Mouse (Mus musculus) midbrain, embryonic 14.5 days (tissue): ENCODE measurements around the gene Lmnb2. TPM values are rescaled to one million over a fixed set of nuclear protein-coding genes. Genes with fewer than 3 reads are reported as not detected.
A peak's percentile ranks its signal among the peaks of the same experiment; 100 is the strongest.

ENCODE experiments used
- ATAC-seq: fragments of 200-750 bp; cut with Nextera tagmentation; 2 replicates; pipeline ENCODE4 v1.8.0; 2017; ENCODE audit warnings: moderate number of reproducible peaks, moderate library complexity; ENCODE audit not compliant: low FRiP score, low TSS enrichment
- DNase-seq: peaks from one replicate; pipeline ENCODE4 v3.0.0-alpha.2; 2015
- H3K27ac ChIP-seq: fragments of 300-500 bp; sonication (generic); replicated peaks from 2 replicates; pipeline ENCODE4 v1.5.1; 2014; ENCODE audit warnings: mild to moderate bottlenecking, low read depth, low read length, moderate library complexity
- H3K27me3 ChIP-seq: fragments of 300-500 bp; sonication (generic); 2 replicates; pipeline ENCODE4 v1.6.1; 2014; ENCODE audit warnings: low read length, control low read depth, mixed read lengths; ENCODE audit not compliant: control insufficient read depth, insufficient read depth
- H3K36me3 ChIP-seq: fragments of 300-500 bp; sonication (generic); 2 replicates; pipeline ENCODE4 v1.6.1; 2014; ENCODE audit warnings: low read length, control low read depth; ENCODE audit not compliant: control insufficient read depth, insufficient read depth
- H3K4me1 ChIP-seq: fragments of 300-500 bp; sonication (generic); 2 replicates; pipeline ENCODE4 v1.6.1; 2014; ENCODE audit warnings: mild to moderate bottlenecking, antibody characterized with exemption, low read length, control low read depth; ENCODE audit not compliant: control insufficient read depth, insufficient read depth
- H3K4me2 ChIP-seq: fragments of 300-500 bp; sonication (generic); 2 replicates; pipeline ENCODE4 v1.6.1; 2014; ENCODE audit warnings: mild to moderate bottlenecking, low read length, moderate library complexity
- H3K4me3 ChIP-seq: fragments of 300-500 bp; sonication (generic); replicated peaks from 2 replicates; pipeline ENCODE4 v1.5.1; 2014; ENCODE audit warnings: low read depth, low read length
- H3K9ac ChIP-seq: fragments of 300-500 bp; sonication (generic); replicated peaks from 2 replicates; pipeline ENCODE4 v1.6.1; 2014; ENCODE audit warnings: mild to moderate bottlenecking, low read length, moderate library complexity
- H3K9me3 ChIP-seq: fragments of 300-500 bp; sonication (generic); 2 replicates; pipeline ENCODE4 v1.6.1; 2016; ENCODE audit warnings: low read length, control low read depth, mixed read lengths; ENCODE audit not compliant: control insufficient read depth
- WGBS: fragments of 180-500 bp; shearing (Covaris S2); extraction: QIAGEN DNeasy Blood & Tissue Kit; methylation state at CpG from one replicate; pipeline ENCODE4 v1.1.7; 2014; 5-methylcytosine and 5-hydroxymethylcytosine counted together
- polyA plus RNA-seq: library from polyadenylated mRNA; unstranded; fragments of >200 nt; fragmentation: Nextera tagmentation; extraction: Ambion mirVana; gene quantifications from 2 replicates; pipeline ENCODE4 v1.2.1, GENCODE M21; 2014

Gene Lmnb2
- polyA plus RNA-seq, 1 experiment from 2014 or later = 13.9 TPM

DNA sequence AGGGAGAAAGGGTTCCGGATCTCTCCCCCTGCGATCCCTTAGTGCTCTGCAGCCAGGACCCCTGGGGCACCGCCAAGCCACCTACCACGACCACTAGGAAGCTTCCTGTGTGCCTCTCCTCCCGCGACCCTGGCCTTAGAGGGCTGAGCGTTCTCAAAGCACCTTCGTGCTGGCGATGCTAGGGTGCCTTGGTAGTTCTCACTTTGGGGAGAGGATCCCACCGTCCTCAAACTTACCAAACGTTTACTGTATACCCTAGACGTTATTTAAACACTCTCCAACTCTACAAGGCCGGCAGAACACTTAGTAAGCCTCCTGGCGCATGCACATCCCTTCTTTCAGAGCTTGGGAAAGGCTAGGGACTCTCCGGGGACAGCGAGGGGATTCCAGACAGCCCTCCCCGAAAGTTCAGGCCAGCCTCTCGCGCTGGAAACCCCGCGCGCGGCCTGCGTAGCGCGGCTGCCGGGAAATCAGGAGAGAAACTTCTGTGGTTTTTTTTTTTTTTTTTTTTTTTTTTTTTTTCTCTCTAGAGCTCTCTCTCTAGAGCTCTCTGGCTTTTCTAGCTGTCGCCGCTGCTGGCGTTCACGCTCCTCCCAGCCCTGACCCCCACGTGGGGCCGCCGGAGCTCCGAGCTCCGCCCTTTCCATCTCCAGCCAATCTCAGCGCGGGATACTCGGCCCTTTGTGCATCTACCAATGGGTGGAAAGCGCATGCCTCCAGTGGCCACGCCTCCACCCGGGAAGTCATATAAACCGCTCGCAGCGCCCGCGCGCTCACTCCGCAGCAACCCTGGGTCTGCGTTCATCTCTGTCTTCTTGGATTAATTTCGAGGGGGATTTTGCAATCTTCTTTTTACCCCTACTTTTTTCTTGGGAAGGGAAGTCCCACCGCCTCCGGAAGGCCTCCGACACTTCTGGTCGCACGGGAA, 11.5 kb upstream of the Lmnb2 start, which contains the start of gene Gadd45b:
Gene Gadd45b, plus strand, starts transcription at position 775 of the 928 bp plus-strand sequence.
- Histone ChIP-seq H3K4me3 (peak within 1 kb of the TSS; percentile 43), H3K27me3 (peaks cover 44% of the 10 kb centered on the region), H3K27ac (peak within 1 kb of the TSS; percentile 58), H3K9me3 (no peaks in the 10 kb centered on the region), H3K9ac (peak within 1 kb of the TSS; percentile 60), H3K36me3 (no peaks in the 10 kb centered on the region), H3K4me2 (peak within 1 kb of the TSS; percentile 86), H3K4me1 (peaks cover 35% of the 10 kb centered on the region)
- DNase-seq (peak; percentile 99), ATAC-seq (peak; percentile 90)
- WGBS = under 1% methylated on average over 56 of the region's 56 CpGs

DNA sequence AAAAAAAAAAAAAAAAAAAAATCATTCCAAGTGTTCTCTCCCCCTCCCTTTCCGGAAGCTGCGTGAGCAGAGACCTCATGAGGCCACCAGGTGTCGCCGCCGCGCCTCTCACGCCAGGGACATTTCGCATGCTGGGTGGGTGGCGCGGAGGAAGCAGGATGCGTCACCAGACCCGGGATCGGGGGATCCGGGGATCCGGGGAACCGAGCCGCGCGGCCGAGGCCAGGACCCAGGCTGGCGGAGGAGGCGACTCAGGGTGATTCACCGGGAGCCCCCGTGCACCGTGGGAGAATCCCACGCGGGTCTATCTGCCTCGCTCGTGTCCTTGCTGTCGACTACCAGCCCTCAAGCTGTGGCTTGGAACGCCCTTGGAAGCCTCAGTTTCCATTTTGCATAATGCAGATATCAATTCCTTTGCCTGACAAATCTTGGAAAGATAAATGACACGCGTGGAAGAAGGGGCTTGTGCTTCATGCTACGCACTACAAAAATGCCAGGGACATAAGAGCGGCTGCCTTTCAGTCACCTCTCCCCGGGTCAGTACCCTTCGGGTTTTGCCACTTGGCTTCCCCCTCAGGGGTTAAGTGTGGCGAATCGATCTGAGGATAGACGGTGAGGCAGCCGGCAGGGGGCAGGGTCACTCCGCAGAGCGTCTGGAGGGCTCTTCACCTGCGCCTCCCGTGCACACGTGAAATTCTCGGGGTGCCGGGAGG, 10.7 kb upstream of the Lmnb2 start:
- Histone ChIP-seq H3K4me3 (peak overlapping the region; percentile 43), H3K4me1 (peaks cover 35% of the 10 kb centered on the region), H3K27ac (peak overlapping the region; percentile 58), H3K27me3 (peaks cover 36% of the 10 kb centered on the region), H3K9ac (peak overlapping the region; percentile 60), H3K9me3 (no peaks in the 10 kb centered on the region), H3K36me3 (no peaks in the 10 kb centered on the region), H3K4me2 (peak overlapping the region; percentile 86)
- under 1% methylated on average over 48 of the region's 48 CpGs for WGBS
- ATAC-seq (peak; percentile 57), DNase-seq (peak; percentile 95)

DNA sequence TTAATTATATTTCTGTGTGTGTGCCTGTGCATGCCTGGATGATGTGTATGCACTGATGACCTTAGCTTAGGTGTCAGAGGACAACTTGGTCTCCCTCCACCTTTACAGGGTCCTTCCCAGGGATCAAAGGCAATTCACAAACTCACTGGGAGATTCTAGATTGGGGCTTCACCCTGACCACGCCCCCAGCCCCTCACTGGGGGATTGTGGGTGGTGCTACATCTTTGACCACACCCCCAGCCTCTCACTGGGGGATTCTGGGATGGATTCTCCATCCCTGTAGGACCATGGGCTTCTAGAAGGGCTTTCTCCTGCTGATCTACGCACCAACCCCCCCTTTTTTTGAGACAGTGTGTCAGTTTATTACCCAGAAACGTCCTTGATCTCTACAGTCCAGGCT, 7.4 kb upstream of the Lmnb2 start:
- WGBS = 34% methylated on average over 3 of the region's 3 CpGs
- 0 out of 2 replicates have a peak, but pooled peaks cover 8% of the 10 kb centered on the region for H3K27me3 ChIP-seq
- no peak for ATAC-seq

DNA sequence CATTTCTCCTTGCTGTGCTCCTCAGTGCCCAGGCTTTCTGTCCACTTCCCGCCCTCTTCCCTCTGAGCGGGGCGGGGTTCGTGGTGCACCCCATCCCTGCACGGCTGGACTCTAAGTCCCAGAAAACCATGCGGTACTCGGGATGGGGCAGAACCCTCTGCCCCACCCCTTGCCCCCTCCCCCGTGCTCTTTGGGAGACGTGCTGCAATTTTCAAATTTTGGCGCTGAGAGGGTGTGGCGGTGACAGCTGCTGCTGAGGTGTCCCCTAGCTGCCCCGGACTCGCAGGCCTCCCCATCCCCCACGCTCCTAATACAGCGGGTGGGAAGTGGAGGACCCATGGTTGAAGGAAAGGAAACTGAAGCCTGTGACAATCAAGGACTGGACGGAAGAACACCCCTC, 3.9 kb upstream of the Lmnb2 start:
- peak overlapping the region; percentile 2; the same call in 1 of the 2 replicates for H3K4me3 ChIP-seq
- H3K9ac ChIP-seq = peak overlapping the region; percentile 20; the same call in 1 of the 2 replicates
- peak; percentile 29 for DNase-seq

More for the DNA sequence above, 7.4 kb upstream of the Lmnb2 start:
- H3K4me2 ChIP-seq = no peak overlapping the region
- no peak for DNase-seq
- H3K9me3 ChIP-seq = no peaks in the 10 kb centered on the region
- no peaks in the 10 kb centered on the region for H3K36me3 ChIP-seq
- no peak overlapping the region for H3K27ac ChIP-seq
- H3K4me1 ChIP-seq = peaks cover 17% of the 10 kb centered on the region
- no peak overlapping the region for H3K9ac ChIP-seq
- H3K4me3 ChIP-seq = no peak overlapping the region

DNA sequence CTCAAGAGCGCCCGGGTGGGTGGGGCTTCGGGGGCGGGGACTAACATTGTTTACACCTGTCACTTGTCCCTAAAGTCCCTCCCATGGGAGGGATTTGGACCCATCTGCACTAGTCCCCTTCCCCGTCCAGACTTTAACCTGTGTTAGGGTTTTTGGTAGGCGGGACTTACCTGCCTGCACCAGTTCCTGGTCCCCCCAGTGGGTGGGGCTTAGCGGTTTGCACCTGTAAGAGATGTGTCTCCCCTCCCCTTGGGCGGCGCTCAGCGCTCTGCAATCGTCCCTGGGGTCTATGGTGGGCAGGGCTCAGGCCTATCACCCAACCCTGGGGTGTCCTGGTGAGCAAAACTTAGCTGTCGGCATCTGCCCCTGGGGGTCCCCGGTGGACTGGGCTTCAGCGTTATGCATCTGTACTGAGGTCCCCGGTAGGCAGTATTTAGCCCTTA, 688 bp downstream of the Lmnb2 start:
- 3% methylated on average over 15 of the region's 15 CpGs for WGBS
- Histone ChIP-seq H3K36me3 (peaks cover 27% of the 10 kb centered on the region), H3K4me2 (peak overlapping the region; percentile 96), H3K4me3 (peak overlapping the region; percentile 81), H3K9ac (peak overlapping the region; percentile 81), H3K27ac (peak overlapping the region; percentile 74), H3K27me3 (0 out of 2 replicates have a peak, but pooled peaks cover 4% of the 10 kb centered on the region), H3K9me3 (no peaks in the 10 kb centered on the region), H3K4me1 (peaks cover 17% of the 10 kb centered on the region; the same call in 1 of the 2 replicates)
- DNase-seq = peak; percentile 27
- ATAC-seq = peak; percentile 15; the same call in 1 of the 2 replicates

More for the DNA sequence above, 3.9 kb upstream of the Lmnb2 start:
- 3% methylated on average over 16 of the region's 16 CpGs for WGBS
- no peaks in the 10 kb centered on the region for H3K36me3 ChIP-seq
- peaks cover 8% of the 10 kb centered on the region; the same call in 1 of the 2 replicates for H3K4me1 ChIP-seq
- 0 out of 2 replicates have a peak, but pooled peaks cover 4% of the 10 kb centered on the region for H3K27me3 ChIP-seq
- no peak for ATAC-seq
- peak overlapping the region; percentile 41 for H3K4me2 ChIP-seq
- H3K9me3 ChIP-seq = no peaks in the 10 kb centered on the region
- no peak overlapping the region for H3K27ac ChIP-seq

DNA sequence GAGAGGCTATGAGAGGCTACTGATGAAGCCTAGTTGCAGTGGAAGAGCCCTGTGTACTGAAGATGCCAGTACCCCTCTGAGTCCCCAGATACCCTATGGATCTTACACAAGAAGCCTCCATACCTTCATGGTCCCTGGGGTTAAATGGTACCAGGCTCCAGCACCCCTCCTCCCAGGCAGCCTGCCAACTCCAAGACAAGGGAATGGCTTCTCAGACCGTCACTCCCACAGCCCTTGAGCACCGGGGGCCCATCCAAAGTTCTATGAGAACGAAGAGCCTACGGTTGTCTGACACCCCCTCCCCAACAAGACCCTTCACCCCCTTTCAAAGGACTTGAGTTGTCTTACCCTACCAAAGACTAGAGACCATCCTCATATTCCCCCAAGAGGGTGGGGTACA, 2.3 kb downstream of the Lmnb2 start:
- no peaks in the 10 kb centered on the region for H3K27me3 ChIP-seq
- no peak for ATAC-seq
- no peak for DNase-seq
- H3K36me3 ChIP-seq = peaks cover 42% of the 10 kb centered on the region
- no peak overlapping the region for H3K4me2 ChIP-seq
- WGBS = 92% methylated on average over 4 of the region's 4 CpGs
- no peak overlapping the region for H3K27ac ChIP-seq
- H3K4me3 ChIP-seq = no peak overlapping the region
- no peak overlapping the region for H3K9ac ChIP-seq
- H3K9me3 ChIP-seq = no peaks in the 10 kb centered on the region
- H3K4me1 ChIP-seq = peaks cover 14% of the 10 kb centered on the region; the same call in 1 of the 2 replicates

DNA sequence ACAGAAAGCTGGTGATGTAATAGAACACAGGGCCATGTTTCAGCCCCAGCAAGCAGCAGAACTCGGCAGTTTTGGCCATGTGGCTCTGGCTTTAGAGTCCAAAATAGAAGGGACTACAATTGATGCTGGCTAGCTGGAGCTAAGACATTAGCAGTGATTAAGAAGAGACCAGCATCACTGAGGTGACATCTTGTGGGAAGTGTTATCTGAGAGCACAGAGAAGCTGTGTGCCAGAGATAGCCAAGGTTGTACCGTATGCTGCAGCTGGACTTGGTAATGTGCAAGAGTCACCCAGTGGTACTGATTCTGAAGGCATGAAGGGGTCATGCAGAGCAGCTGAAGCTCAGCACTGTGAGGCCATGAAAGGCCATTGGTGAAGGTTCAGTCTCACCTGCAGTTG, 2.8 kb downstream of the Lmnb2 start:
- ATAC-seq = no peak
- H3K4me3 ChIP-seq = no peak overlapping the region
- no peak overlapping the region for H3K9ac ChIP-seq
- no peaks in the 10 kb centered on the region for H3K9me3 ChIP-seq
- no peaks in the 10 kb centered on the region for H3K27me3 ChIP-seq
- H3K4me2 ChIP-seq = no peak overlapping the region
- no peak overlapping the region for H3K27ac ChIP-seq
- peaks cover 45% of the 10 kb centered on the region for H3K36me3 ChIP-seq
- peaks cover 14% of the 10 kb centered on the region; the same call in 1 of the 2 replicates for H3K4me1 ChIP-seq
- 87% methylated on average over 2 of the region's 2 CpGs for WGBS
- DNase-seq = no peak

DNA sequence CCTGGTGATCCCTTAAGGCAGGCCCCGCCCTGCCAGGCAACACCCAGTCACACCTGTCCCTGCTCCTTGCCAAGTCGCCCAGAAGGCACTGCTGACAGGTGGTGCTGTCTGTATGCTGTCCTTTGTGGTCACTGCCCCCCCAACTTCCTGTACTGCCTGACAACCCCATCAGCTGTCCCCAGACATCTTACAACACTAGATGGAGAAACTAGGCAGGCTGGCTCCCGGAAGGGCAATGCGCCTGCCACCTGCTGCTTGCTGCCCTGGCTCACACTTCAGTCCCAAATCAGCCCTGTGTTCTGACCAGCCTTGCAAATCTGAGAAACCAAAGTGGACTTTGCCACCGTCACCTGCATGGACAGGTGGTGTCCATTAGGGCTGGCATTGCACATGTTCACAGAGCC, 3.8 kb downstream of the Lmnb2 start:
- Histone ChIP-seq H3K9me3 (no peaks in the 10 kb centered on the region), H3K4me1 (peaks cover 14% of the 10 kb centered on the region; the same call in 1 of the 2 replicates), H3K4me2 (no peak overlapping the region), H3K27ac (no peak overlapping the region), H3K9ac (no peak overlapping the region), H3K27me3 (no peaks in the 10 kb centered on the region), H3K36me3 (peaks cover 55% of the 10 kb centered on the region), H3K4me3 (no peak overlapping the region)
- 96% methylated on average over 5 of the region's 5 CpGs for WGBS
- no peak for DNase-seq
- ATAC-seq = no peak
